Mouse (Mus musculus) thymus, adult 2 months (tissue): ENCODE data around the gene Fgfr2.

Source experiments
- CTCF ChIP-seq: fragments of 200-500 bp; IDR thresholded peaks from 2 replicates; pipeline ENCODE4 v1.5.1; 2012; ENCODE audit warnings: mild to moderate bottlenecking, control low read depth, low read length, moderate library complexity, borderline replicate concordance; ENCODE audit not compliant: control insufficient read depth, poor library complexity, insufficient read depth; ENCODE audit errors: extremely low read depth
- POLR2A ChIP-seq: fragments of 200-500 bp; IDR thresholded peaks from 2 replicates; pipeline ENCODE4 v1.6.1; 2012; ENCODE audit warnings: mild to moderate bottlenecking, low read length, control low read depth, moderate library complexity; ENCODE audit not compliant: control insufficient read depth, poor library complexity, insufficient read depth; ENCODE audit errors: extremely low read depth

GRCm38 (mm10) chr7:132204073-132204612 lies 919.0 kb downstream of the Fgfr2 start:
- TF ChIP-seq CTCF = no peak
- no peak for TF ChIP-seq POLR2A
